Mouse (Mus musculus) bone marrow macrophage, adult 2 months (primary cell): ENCODE measurements at regions not wholly inside any gene's neighbourhood (a gene's known extent, or its start where the extent isn't known, plus 50 kb on each side); places are given as distances from the start of the nearest gene placed in this dataset.

Experiments used
- CTCF ChIP-seq: IDR thresholded peaks from 2 replicates; pipeline ENCODE4 v1.5.1; 2012; ENCODE audit warnings: low read depth, mild to moderate bottlenecking, low read length, moderate library complexity
- POLR2A ChIP-seq: IDR thresholded peaks from 2 replicates; pipeline ENCODE4 v1.6.1; 2012; ENCODE audit warnings: mild to moderate bottlenecking, low read depth, low read length, borderline replicate concordance

DNA sequence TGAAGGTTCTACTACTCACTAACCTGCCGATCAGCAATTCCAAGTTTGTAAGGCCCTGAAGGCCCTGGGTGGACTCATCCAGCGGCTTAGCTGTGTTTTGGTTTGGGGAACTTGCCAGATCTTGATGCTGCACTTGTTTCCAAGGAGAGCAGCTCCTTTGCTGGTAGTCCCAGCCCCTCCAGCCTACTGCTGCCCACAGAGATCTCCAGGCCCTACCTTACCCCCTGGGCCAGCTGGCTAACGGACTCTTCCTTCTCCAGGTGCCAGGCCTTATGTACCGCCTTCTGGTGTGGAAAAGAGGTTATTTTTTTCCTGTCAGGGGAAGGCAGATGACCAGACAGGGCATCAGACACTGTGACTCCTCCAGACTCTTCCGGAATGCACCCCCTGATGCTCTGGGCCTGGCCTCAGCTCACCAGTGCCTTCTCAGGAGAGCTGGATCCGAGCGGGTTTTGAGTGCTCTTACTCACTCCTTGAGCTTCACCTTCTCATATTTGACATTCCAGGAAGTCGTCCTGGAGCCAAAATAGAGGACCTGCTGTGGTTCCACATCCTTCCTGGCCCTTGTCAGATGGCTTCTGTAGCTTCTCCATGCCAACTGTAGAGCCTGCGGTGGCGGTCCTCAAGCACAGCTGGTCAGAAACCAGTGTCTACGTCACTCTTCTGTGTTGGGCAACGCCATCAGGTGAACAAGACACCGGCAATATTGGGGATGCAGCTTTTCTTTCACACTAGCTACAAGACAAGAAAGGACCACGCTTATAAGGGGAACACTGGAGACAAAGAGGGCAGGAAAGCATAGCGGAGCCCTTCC, 259.2 kb downstream of the Actr3 start:
- TF ChIP-seq POLR2A (no peak), CTCF (no peak)
